Mouse (Mus musculus) ES-Bruce4 (cell line): ENCODE measurements at regions not wholly inside any gene's neighbourhood (a gene's known extent, or its start where the extent isn't known, plus 50 kb on each side); places are given as distances from the start of the nearest gene placed in this dataset.

ENCODE experiments used
- CTCF ChIP-seq: IDR thresholded peaks from one replicate; pipeline ENCODE4 v1.8.1; 2011; ENCODE audit warnings: low read depth, low read length
- POLR2A ChIP-seq: IDR thresholded peaks from one replicate; pipeline ENCODE4 v1.8.1; 2011; ENCODE audit warnings: low read length; ENCODE audit not compliant: insufficient read depth

- TF ChIP-seq CTCF, result no peak
- no peak for TF ChIP-seq POLR2A
Observed at GRCm38 (mm10) chr3:102366188-102366587, 103.5 kb upstream of the Ngf start.
